Mouse (Mus musculus): ENCODE results near the gene Ccdc146.

Gene Ccdc146

GRCm38 (mm10) chr5:21263202-21264055, 161.0 kb downstream of the Ccdc146 start:
- no peak for DNase-seq (ENCODE audit: low spot score)

- DNase-seq (ENCODE audit: low spot score) = no peak
Measured at GRCm38 (mm10) chr5:21261202-21261844, 163.2 kb downstream of the Ccdc146 start.

GRCm38 (mm10) chr5:21260746-21261145, 163.7 kb downstream of the Ccdc146 start:
- DNase-seq (ENCODE audit: low spot score) = no peak

GRCm38 (mm10) chr5:21257806-21258205, 166.7 kb downstream of the Ccdc146 start:
- peak; percentile 13 for DNase-seq (ENCODE audit: low spot score)

GRCm38 (mm10) chr5:21257126-21257525, 167.4 kb downstream of the Ccdc146 start:
- no peak for DNase-seq (ENCODE audit: low spot score)

- no peak for DNase-seq (ENCODE audit: low spot score)
Measured at GRCm38 (mm10) chr5:21255551-21256132, 168.8 kb downstream of the Ccdc146 start.

- no peak for DNase-seq (ENCODE audit: low spot score)
Measured at GRCm38 (mm10) chr5:21254731-21255525, 169.5 kb downstream of the Ccdc146 start.

- DNase-seq (ENCODE audit: low spot score) = no peak
Measured at GRCm38 (mm10) chr5:21248834-21249233, 175.6 kb downstream of the Ccdc146 start.

- DNase-seq (ENCODE audit: low spot score) = no peak
Measured at GRCm38 (mm10) chr5:21247916-21248315, 176.6 kb downstream of the Ccdc146 start.

GRCm38 (mm10) chr5:21246794-21247193, 177.7 kb downstream of the Ccdc146 start:
- no peak for DNase-seq (ENCODE audit: low spot score)

GRCm38 (mm10) chr5:21245241-21245640, 179.2 kb downstream of the Ccdc146 start:
- no peak for DNase-seq (ENCODE audit: low spot score)

GRCm38 (mm10) chr5:21244575-21244974, 179.9 kb downstream of the Ccdc146 start:
- no peak for DNase-seq (ENCODE audit: low spot score)

Measured in c-Kit-positive CD71-positive TER-119-positive erythroid progenitor cells, embryonic 14.5 days (primary cell).